Mouse (Mus musculus) bone marrow macrophage, adult 2 months (primary cell): Measurements from ENCODE around the gene Nol7. TPM values are rescaled to one million over a fixed set of nuclear protein-coding genes. Genes with fewer than 3 reads are reported as not detected.

Experiments
- H3K27ac ChIP-seq: 2 replicates; pipeline ENCODE4 v1.5.1; 2012; ENCODE audit warnings: low read depth, low read length; ENCODE audit not compliant: insufficient read depth
- H3K4me1 ChIP-seq: 2 replicates; pipeline ENCODE4 v1.6.1; 2012; ENCODE audit warnings: low read length; ENCODE audit not compliant: control insufficient read depth, insufficient read depth
- H3K4me3 ChIP-seq: 2 replicates; pipeline ENCODE4 v1.5.1; 2012; ENCODE audit warnings: mild to moderate bottlenecking, low read length, moderate library complexity; ENCODE audit not compliant: insufficient read depth
- CTCF ChIP-seq: IDR thresholded peaks from 2 replicates; pipeline ENCODE4 v1.5.1; 2012; ENCODE audit warnings: low read depth, mild to moderate bottlenecking, low read length, moderate library complexity
- POLR2A ChIP-seq: IDR thresholded peaks from 2 replicates; pipeline ENCODE4 v1.6.1; 2012; ENCODE audit warnings: mild to moderate bottlenecking, low read depth, low read length, borderline replicate concordance
- polyA plus RNA-seq: library from polyadenylated mRNA; stranded (reverse); fragments of >200 nt; gene quantifications from 2 replicates; pipeline ENCODE4 v1.2.4, GENCODE M21; 2012; ENCODE audit not compliant: missing spikeins, insufficient read depth, insufficient read length

The Nol7 gene
- polyA plus RNA-seq, 1 experiment, result 81.1 TPM

GRCm38 (mm10) chr13:43365825-43366184 lies 32.4 kb upstream of the Nol7 start:
- 0 out of 2 replicates have a peak, but pooled peaks cover 3% of the 10 kb centered on the region for H3K4me1 ChIP-seq
- no peak for TF ChIP-seq POLR2A
- no peak for TF ChIP-seq CTCF
- no peak overlapping the region for H3K27ac ChIP-seq
- peak overlapping the region; percentile 80 for H3K4me3 ChIP-seq

- TF ChIP-seq POLR2A (no peak), CTCF (no peak)
- no peak overlapping the region for H3K27ac ChIP-seq
- no peak overlapping the region for H3K4me3 ChIP-seq
- 0 out of 2 replicates have a peak, but pooled peaks cover under 1% of the 10 kb centered on the region for H3K4me1 ChIP-seq
These were observed 28.1 kb upstream of the Nol7 start for GRCm38 (mm10) chr13:43370063-43370462.

GRCm38 (mm10) chr13:43372892-43373291 lies 25.3 kb upstream of the Nol7 start:
- no peak overlapping the region for H3K27ac ChIP-seq
- no peak overlapping the region for H3K4me3 ChIP-seq
- TF ChIP-seq CTCF (no peak), POLR2A (no peak)

GRCm38 (mm10) chr13:43374205-43374604 lies 24.0 kb upstream of the Nol7 start:
- Histone ChIP-seq H3K4me1 (no peaks in the 10 kb centered on the region), H3K4me3 (no peak overlapping the region), H3K27ac (no peak overlapping the region)
- TF ChIP-seq POLR2A (no peak), CTCF (no peak)

More at GRCm38 (mm10) chr13:43372892-43373291, 25.3 kb upstream of the Nol7 start:
- H3K4me1 ChIP-seq, result no peaks in the 10 kb centered on the region

GRCm38 (mm10) chr13:43374918-43375432 lies 23.2 kb upstream of the Nol7 start:
- H3K4me1 ChIP-seq, result no peaks in the 10 kb centered on the region
- no peak overlapping the region for H3K4me3 ChIP-seq
- TF ChIP-seq POLR2A (no peak), CTCF (no peak)
- H3K27ac ChIP-seq, result no peak overlapping the region

- no peak overlapping the region for H3K4me3 ChIP-seq
- no peak for TF ChIP-seq POLR2A
- TF ChIP-seq CTCF, result no peak
- no peak overlapping the region for H3K27ac ChIP-seq
- H3K4me1 ChIP-seq, result no peaks in the 10 kb centered on the region
These were observed 18.2 kb upstream of the Nol7 start for GRCm38 (mm10) chr13:43379989-43380388.

- TF ChIP-seq POLR2A, result no peak
- TF ChIP-seq CTCF, result no peak
- H3K27ac ChIP-seq, result no peak overlapping the region
- no peak overlapping the region for H3K4me3 ChIP-seq
- no peaks in the 10 kb centered on the region for H3K4me1 ChIP-seq
These were observed 12.9 kb upstream of the Nol7 start for GRCm38 (mm10) chr13:43385321-43385720.

GRCm38 (mm10) chr13:43397700-43398296 lies 392 bp upstream of the Nol7 start:
- H3K4me1 ChIP-seq, result peaks cover 5% of the 10 kb centered on the region
- no peak for TF ChIP-seq CTCF
- no peak for TF ChIP-seq POLR2A
- no peak overlapping the region for H3K27ac ChIP-seq
- no peak overlapping the region for H3K4me3 ChIP-seq

GRCm38 (mm10) chr13:43399576-43399975 lies 1.4 kb downstream of the Nol7 start:
- peak overlapping the region; percentile 80 for H3K4me3 ChIP-seq
- H3K27ac ChIP-seq, result no peak overlapping the region
- H3K4me1 ChIP-seq, result peaks cover 5% of the 10 kb centered on the region
- no peak for TF ChIP-seq CTCF
- TF ChIP-seq POLR2A, result no peak

GRCm38 (mm10) chr13:43412311-43412710 lies 14.1 kb downstream of the Nol7 start:
- Histone ChIP-seq H3K4me3 (no peak overlapping the region), H3K27ac (no peak overlapping the region), H3K4me1 (no peaks in the 10 kb centered on the region)
- TF ChIP-seq CTCF, result no peak
- no peak for TF ChIP-seq POLR2A
